Mouse (Mus musculus) midbrain, postnatal 0 days (tissue): ENCODE measurements around the gene Ergic1. TPM values are rescaled to one million over a fixed set of nuclear protein-coding genes. Genes with fewer than 3 reads are reported as not detected.

Experiments
- ATAC-seq: fragments of 200-750 bp; cut with Nextera tagmentation; 2 replicates; pipeline ENCODE4 v1.8.0; 2017; ENCODE audit warnings: moderate number of reproducible peaks, mild to moderate bottlenecking, moderate TSS enrichment, moderate library complexity; ENCODE audit not compliant: low FRiP score
- DNase-seq: peaks from one replicate; pipeline ENCODE4 v3.0.0-alpha.2; 2015; ENCODE audit warnings: low spot score
- H3K27ac ChIP-seq: fragments of 300-500 bp; sonication (generic); 2 replicates; pipeline ENCODE4 v1.5.1; 2014; ENCODE audit warnings: low read depth, mild to moderate bottlenecking, low read length, mixed read lengths
- H3K27me3 ChIP-seq: fragments of 300-500 bp; sonication (generic); 2 replicates; pipeline ENCODE4 v1.6.1; 2014; ENCODE audit warnings: low read length, control low read depth, mixed read lengths; ENCODE audit not compliant: insufficient read depth
- H3K36me3 ChIP-seq: fragments of 300-500 bp; sonication (generic); 2 replicates; pipeline ENCODE4 v1.6.1; 2014; ENCODE audit warnings: low read length, control low read depth, mixed read lengths; ENCODE audit not compliant: insufficient read depth
- H3K4me1 ChIP-seq: fragments of 300-500 bp; sonication (generic); 2 replicates; pipeline ENCODE4 v1.6.1; 2014; ENCODE audit warnings: mild to moderate bottlenecking, control low read depth, antibody characterized with exemption, low read length, mixed read lengths; ENCODE audit not compliant: insufficient read depth
- H3K4me2 ChIP-seq: fragments of 300-500 bp; sonication (generic); 2 replicates; pipeline ENCODE4 v1.6.1; 2014; ENCODE audit warnings: low read depth, mild to moderate bottlenecking, low read length, mixed read lengths; ENCODE audit not compliant: poor library complexity, severe bottlenecking
- H3K4me3 ChIP-seq: fragments of 300-500 bp; sonication (generic); 2 replicates; pipeline ENCODE4 v1.5.1; 2014; ENCODE audit warnings: low read depth, mild to moderate bottlenecking, low read length, moderate library complexity
- H3K9ac ChIP-seq: fragments of 300-500 bp; sonication (generic); replicated peaks from 2 replicates; pipeline ENCODE4 v1.6.1; 2014; ENCODE audit warnings: mild to moderate bottlenecking, low read length, moderate library complexity, mixed read lengths; ENCODE audit not compliant: poor library complexity, severe bottlenecking
- H3K9me3 ChIP-seq: fragments of 300-500 bp; sonication (generic); 2 replicates; pipeline ENCODE4 v1.6.1; 2016; ENCODE audit warnings: low read length, control low read depth
- CTCF ChIP-seq: IDR thresholded peaks from 2 replicates; pipeline ENCODE4 v1.5.1; 2016; ENCODE audit warnings: antibody characterized with exemption, mild to moderate bottlenecking
- WGBS: fragments of 180-500 bp; shearing (Covaris S2); extraction: QIAGEN DNeasy Blood & Tissue Kit; methylation state at CpG from one replicate; pipeline ENCODE4 v1.1.7; 2014; 5-methylcytosine and 5-hydroxymethylcytosine counted together
- polyA plus RNA-seq: library from polyadenylated mRNA; unstranded; fragments of >200 nt; fragmentation: Nextera tagmentation; extraction: Ambion mirVana; gene quantifications from 2 replicates; pipeline ENCODE4 v1.2.1, GENCODE M21; 2015
- total RNA-seq: library from RNA; depleted of rRNA; stranded (reverse); fragments of >200 nt; gene quantifications from 2 replicates; pipeline ENCODE4 v1.2.3, GENCODE M21; 2014

Gene Ergic1
- total and polyA plus RNA-seq, 2 experiments from 2014 or later: 99.6 to 216 TPM

DNA sequence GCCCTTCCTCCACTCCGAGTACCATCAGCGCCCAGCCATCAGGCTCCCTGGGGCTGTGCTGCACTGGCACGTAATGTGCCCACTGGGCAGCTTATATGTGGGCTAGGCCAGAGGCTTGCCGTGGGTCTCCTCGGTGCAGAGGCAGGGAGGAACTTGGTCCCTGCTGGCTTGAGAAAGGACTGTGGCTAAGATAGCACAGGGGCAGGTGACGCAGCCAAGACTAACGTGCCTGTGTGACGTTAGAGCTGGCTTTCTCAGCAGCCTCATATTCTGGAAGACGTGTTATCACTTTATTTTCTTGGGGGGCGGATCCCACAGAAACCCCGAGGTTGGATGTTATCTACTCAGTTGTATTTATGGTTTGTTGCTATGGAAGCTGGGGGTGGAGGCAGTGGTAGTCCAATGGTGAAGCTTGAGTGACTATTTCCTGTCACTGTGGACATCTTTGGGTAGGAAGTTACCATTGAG, 9.4 kb downstream of the Ergic1 start:
- WGBS: 89% methylated on average over 11 of the region's 11 CpGs

DNA sequence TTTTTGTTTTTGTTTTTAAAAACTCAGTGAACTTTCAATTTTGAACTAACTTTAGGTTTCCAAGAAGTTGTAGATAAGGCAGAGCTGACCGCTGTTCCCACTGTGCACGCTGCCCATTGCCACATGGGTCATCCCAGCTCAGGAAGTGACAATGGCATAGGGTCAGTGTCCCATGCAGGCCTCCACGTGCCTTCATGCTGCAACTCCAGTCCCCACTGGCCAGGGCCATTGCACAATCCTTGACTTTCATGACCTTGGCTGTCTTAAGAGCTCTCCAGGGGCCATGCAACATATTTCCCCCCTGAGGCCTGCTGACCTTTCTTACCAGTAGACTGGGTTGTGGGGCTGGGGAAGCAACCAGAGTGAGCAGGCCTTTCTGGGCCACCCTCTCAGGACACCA, 10.1 kb downstream of the Ergic1 start:
- no peaks in the 10 kb centered on the region for H3K9me3 ChIP-seq
- H3K4me1 ChIP-seq: no peaks in the 10 kb centered on the region
- no peak overlapping the region for H3K9ac ChIP-seq
- DNase-seq (no peak), ATAC-seq (no peak)
- peaks cover 32% of the 10 kb centered on the region for H3K36me3 ChIP-seq
- H3K27ac ChIP-seq: no peak overlapping the region
- no peak overlapping the region for H3K4me3 ChIP-seq
- H3K27me3 ChIP-seq: no peaks in the 10 kb centered on the region
- H3K4me2 ChIP-seq: no peak overlapping the region
- no peak for TF ChIP-seq CTCF
- 88% methylated on average over 3 of the region's 3 CpGs for WGBS

More for the DNA sequence above, 9.4 kb downstream of the Ergic1 start:
- peaks cover 30% of the 10 kb centered on the region for H3K36me3 ChIP-seq
- TF ChIP-seq CTCF: no peak
- H3K4me3 ChIP-seq: no peak overlapping the region
- no peak for DNase-seq
- no peaks in the 10 kb centered on the region for H3K27me3 ChIP-seq
- no peak for ATAC-seq
- H3K4me1 ChIP-seq: no peaks in the 10 kb centered on the region
- no peak overlapping the region for H3K4me2 ChIP-seq
- no peak overlapping the region for H3K27ac ChIP-seq
- H3K9ac ChIP-seq: no peak overlapping the region
- no peaks in the 10 kb centered on the region for H3K9me3 ChIP-seq

DNA sequence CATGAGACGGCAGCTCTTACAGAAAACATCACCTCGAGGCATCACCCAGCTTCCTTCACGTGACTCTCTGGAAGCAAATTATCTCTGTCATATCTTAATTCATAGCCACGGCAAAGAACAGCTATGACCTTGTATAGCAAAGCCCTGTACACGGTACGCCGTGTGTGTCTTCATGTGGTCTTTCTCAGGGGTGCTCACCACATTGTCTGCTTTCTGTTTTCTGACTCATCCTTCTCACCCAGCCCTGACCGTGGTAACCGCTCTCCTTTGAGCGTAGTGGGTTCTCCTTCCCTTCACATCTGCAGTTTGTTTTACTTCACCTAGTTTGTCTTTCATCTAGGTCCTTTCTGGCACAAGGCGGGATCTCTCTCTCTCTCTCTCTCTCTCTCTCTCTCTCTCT, 11.0 kb downstream of the Ergic1 start:
- no peaks in the 10 kb centered on the region for H3K9me3 ChIP-seq
- TF ChIP-seq CTCF: no peak
- H3K4me1 ChIP-seq: no peaks in the 10 kb centered on the region
- no peak for DNase-seq
- no peak overlapping the region for H3K27ac ChIP-seq
- H3K27me3 ChIP-seq: no peaks in the 10 kb centered on the region
- H3K9ac ChIP-seq: no peak overlapping the region
- 90% methylated on average over 11 of the region's 11 CpGs for WGBS
- no peak for ATAC-seq
- H3K4me2 ChIP-seq: no peak overlapping the region
- peaks cover 29% of the 10 kb centered on the region for H3K36me3 ChIP-seq
- no peak overlapping the region for H3K4me3 ChIP-seq

DNA sequence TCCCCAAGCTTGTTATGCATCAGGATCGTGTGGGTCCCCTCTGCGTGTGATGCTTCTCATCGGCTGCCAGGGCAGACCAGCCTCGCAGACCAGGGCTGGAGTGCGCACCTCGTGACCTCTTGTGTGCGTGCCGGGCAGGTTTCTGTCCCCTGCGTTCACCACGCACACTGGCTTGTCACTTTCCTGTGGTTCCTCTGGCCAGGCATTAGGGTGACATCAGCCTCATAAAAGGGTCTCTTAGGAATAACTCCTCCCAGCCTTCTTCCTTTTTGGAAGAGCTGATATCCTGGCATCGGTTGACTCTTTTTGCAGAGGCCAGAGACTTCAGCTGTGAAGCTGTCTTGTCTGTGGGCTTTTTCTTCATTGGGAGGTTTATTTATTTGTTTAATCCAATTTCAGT, 12.8 kb downstream of the Ergic1 start:
- no peak for TF ChIP-seq CTCF
- H3K9ac ChIP-seq: no peak overlapping the region
- H3K27ac ChIP-seq: no peak overlapping the region
- H3K4me2 ChIP-seq: no peak overlapping the region
- no peaks in the 10 kb centered on the region for H3K27me3 ChIP-seq
- DNase-seq (no peak), ATAC-seq (no peak)
- H3K9me3 ChIP-seq: no peaks in the 10 kb centered on the region
- whole genome bisulfite sequencing: 92% methylated on average over 11 of the region's 11 CpGs
- H3K4me3 ChIP-seq: no peak overlapping the region
- no peaks in the 10 kb centered on the region for H3K4me1 ChIP-seq
- H3K36me3 ChIP-seq: peaks cover 29% of the 10 kb centered on the region

DNA sequence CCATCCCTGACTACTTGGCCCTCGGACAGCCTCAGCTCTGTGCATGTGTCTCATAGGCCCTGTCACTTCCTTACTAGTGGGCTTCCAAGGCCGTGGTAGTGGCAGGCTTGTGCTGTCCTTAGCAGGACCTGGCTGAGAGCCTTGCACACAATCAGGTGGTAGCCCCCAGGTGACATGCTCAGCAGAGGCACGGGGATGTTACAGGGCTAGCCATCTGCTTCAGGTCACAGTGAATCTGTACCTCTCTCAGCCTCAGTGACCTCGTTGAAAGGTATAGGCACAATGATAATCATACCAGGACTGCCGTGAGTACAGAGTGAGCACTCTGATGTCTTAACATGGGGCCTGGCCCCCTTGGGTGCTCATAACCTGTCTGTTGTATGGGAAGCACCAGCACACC, 13.4 kb downstream of the Ergic1 start:
- DNase-seq (no peak), ATAC-seq (no peak)
- H3K27ac ChIP-seq: no peak overlapping the region
- H3K27me3 ChIP-seq: no peaks in the 10 kb centered on the region
- H3K9me3 ChIP-seq: no peaks in the 10 kb centered on the region
- H3K4me3 ChIP-seq: no peak overlapping the region
- H3K9ac ChIP-seq: no peak overlapping the region
- peaks cover 27% of the 10 kb centered on the region for H3K36me3 ChIP-seq
- TF ChIP-seq CTCF: no peak
- no peak overlapping the region for H3K4me2 ChIP-seq
- 87% methylated on average over 5 of the region's 5 CpGs for WGBS
- H3K4me1 ChIP-seq: no peaks in the 10 kb centered on the region

DNA sequence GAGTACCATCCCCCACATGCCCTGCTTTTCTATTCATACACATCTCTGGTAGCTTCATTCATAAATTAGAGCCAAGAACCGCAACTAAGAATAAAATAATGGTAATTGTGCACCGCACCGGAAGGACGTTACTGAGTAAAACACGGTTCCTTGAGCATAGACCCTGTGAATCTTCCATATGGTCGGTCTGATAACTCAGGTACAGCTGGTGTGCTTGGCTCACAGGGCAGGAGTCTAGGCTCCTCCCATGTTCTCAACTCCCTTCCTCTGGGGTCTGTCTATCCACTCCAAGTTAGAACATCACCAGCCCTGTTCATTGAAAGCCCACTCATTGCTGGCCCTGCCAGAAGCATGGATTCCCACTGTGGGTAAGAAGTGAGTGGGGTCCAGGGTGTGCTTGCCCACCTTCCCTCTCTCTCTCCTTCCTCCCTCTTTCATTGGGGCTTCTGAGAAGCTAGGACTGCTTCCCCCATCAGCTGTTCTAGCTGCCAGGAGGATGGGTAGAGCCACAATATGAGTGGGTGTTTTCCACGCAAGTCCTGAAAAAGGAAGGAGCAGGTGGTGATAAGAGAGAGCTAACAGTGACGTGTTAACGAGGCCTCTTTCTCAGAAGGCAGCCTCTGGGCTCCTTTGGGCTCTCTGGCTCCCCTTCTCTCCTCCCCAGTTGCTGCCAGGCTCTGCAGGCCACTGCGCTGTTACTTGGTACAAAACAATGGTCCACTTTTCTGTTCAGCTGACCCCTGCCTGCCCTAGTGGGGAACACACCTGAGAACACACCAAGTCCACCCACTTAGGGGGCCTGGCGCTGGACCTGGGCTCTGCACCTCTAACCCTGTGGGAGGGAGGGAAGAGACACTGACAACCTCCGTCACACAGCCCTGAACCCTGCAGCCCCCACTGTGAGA, 14.7 kb downstream of the Ergic1 start:
- Histone ChIP-seq H3K4me2 (no peak overlapping the region), H3K27ac (no peak overlapping the region), H3K4me1 (no peaks in the 10 kb centered on the region), H3K27me3 (no peaks in the 10 kb centered on the region), H3K4me3 (no peak overlapping the region), H3K36me3 (peaks cover 22% of the 10 kb centered on the region), H3K9ac (no peak overlapping the region), H3K9me3 (no peaks in the 10 kb centered on the region)
- no peak for TF ChIP-seq CTCF
- WGBS: 86% methylated on average over 12 of the region's 12 CpGs
- DNase-seq (no peak), ATAC-seq (no peak)
